Mouse (Mus musculus) limb, embryonic 15.5 days (tissue): ENCODE measurements at regions not wholly inside any gene's neighbourhood (a gene's known extent, or its start where the extent isn't known, plus 50 kb on each side); places are given as distances from the start of the nearest gene placed in this dataset.

Experiments used
- ATAC-seq: fragments of 200-750 bp; cut with Nextera tagmentation; 2 replicates; pipeline ENCODE4 v1.8.0; 2017; ENCODE audit warnings: low read depth, moderate TSS enrichment; ENCODE audit not compliant: insufficient number of reproducible peaks, low FRiP score, low TSS enrichment
- H3K27ac ChIP-seq: fragments of 300-500 bp; sonication (generic); 2 replicates; pipeline ENCODE4 v1.5.1; 2015; ENCODE audit warnings: moderate library complexity, mild to moderate bottlenecking, inconsistent platforms
- H3K27me3 ChIP-seq: fragments of 300-500 bp; sonication (generic); 2 replicates; pipeline ENCODE4 v1.6.1; 2015; ENCODE audit warnings: inconsistent platforms
- H3K36me3 ChIP-seq: fragments of 300-500 bp; sonication (generic); 2 replicates; pipeline ENCODE4 v1.6.1; 2015; ENCODE audit warnings: inconsistent platforms
- H3K4me1 ChIP-seq: fragments of 300-500 bp; sonication (generic); 2 replicates; pipeline ENCODE4 v1.6.1; 2015; ENCODE audit warnings: inconsistent platforms
- H3K4me2 ChIP-seq: fragments of 300-500 bp; sonication (generic); 2 replicates; pipeline ENCODE4 v1.6.1; 2015; ENCODE audit warnings: mild to moderate bottlenecking, inconsistent platforms
- H3K4me3 ChIP-seq: fragments of 300-500 bp; sonication (generic); 2 replicates; pipeline ENCODE4 v1.5.1; 2015; ENCODE audit warnings: mild to moderate bottlenecking, inconsistent platforms
- H3K9ac ChIP-seq: fragments of 300-500 bp; sonication (generic); 2 replicates; pipeline ENCODE4 v1.6.1; 2015; ENCODE audit warnings: inconsistent platforms
- H3K9me3 ChIP-seq: fragments of 300-500 bp; sonication (generic); 2 replicates; pipeline ENCODE4 v1.6.1; 2016; ENCODE audit warnings: inconsistent platforms
- WGBS: fragments of 180-500 bp; shearing (Covaris S2); methylation state at CpG from one replicate; pipeline ENCODE4 v1.1.7; 2015; 5-methylcytosine and 5-hydroxymethylcytosine counted together

DNA sequence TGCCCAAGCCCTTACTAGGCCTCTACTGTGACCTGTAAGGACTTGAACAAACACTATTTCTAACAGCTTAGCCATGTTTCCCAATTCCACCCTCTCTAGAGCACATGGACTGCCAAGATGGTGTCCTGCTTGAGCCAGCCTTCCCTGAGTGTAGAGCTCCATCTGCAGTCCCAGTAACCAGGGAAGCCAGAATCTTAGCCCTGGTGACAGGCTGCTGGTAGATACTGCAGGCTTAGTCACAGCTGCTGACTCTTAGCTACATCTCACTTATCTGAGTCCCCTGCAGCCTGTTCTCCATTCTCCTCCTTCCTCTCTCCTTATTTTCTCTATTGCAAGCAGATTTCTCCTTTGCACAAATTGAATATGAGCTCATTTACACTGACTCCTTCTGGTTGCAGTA is 101.5 kb upstream of the Foxa2 start:
- Histone ChIP-seq H3K4me3 (no peak overlapping the region), H3K4me2 (no peak overlapping the region), H3K9me3 (no peaks in the 10 kb centered on the region), H3K36me3 (no peaks in the 10 kb centered on the region), H3K4me1 (no peaks in the 10 kb centered on the region), H3K27ac (no peak overlapping the region), H3K9ac (no peak overlapping the region), H3K27me3 (no peaks in the 10 kb centered on the region)
- ATAC-seq: no peak

DNA sequence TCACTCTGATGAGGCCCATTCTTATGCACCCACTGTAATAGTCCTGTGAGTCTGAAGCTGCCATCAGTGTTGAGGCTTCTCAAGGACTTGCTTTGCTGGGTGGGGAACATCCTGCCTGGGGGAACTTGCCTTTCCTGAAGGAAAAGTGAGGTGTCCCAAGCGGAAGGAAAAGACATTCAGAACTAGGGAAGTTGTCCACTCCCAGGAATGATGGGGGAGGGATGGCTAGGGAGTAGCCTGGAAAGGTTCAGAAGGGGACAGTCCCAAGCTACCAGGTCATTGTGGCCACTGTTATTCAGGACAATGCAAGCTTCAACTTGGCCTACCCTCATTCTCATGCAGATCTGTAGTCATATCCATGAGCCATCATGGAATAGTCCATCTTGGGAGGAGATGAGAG is 102.7 kb upstream of the Foxa2 start:
- WGBS: 89% methylated on average over 1 of the region's 1 CpGs
- no peaks in the 10 kb centered on the region for H3K9me3 ChIP-seq
- H3K4me2 ChIP-seq: no peak overlapping the region
- H3K9ac ChIP-seq: no peak overlapping the region
- H3K4me1 ChIP-seq: no peaks in the 10 kb centered on the region
- no peaks in the 10 kb centered on the region for H3K36me3 ChIP-seq
- H3K27me3 ChIP-seq: no peaks in the 10 kb centered on the region
- H3K27ac ChIP-seq: no peak overlapping the region
- ATAC-seq: no peak
- no peak overlapping the region for H3K4me3 ChIP-seq

DNA sequence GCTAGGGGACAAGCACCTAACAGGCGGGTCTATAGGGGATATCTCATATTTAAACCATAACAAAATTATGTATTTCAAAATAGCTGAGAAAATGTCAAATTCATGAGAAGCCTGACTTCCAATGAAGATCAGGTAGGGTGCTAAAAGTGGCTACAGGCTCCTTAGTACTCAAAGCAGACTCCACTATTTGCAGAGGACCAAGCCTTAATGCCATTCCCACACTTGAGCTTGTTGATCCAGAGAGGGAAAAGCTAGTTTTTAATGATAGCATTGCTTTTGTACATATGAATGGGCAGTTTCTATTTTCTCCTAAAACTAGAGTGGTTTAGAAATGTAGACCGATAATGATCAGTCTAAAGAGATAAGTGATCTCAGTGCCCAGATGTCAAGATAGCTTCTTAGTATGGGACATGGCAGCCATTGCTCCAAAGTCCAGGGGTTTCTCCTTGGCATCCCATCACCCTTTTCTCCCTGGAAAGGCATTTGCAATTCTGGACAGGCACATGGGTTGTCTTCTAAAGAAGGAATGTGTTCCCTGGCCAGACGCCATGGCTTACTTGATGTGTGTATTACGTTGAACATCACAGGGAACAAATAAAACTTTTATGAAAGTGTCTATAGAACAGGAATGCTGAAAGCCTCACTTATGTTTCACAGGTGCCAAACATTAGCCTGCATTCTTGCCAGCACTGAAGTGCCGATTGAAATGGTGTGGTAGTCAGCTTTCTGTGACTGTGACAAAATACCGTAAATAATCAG is 106.9 kb upstream of the Foxa2 start:
- WGBS: 59% methylated on average over 6 of the region's 6 CpGs
- Histone ChIP-seq H3K4me2 (no peak overlapping the region), H3K27ac (no peak overlapping the region), H3K4me1 (no peaks in the 10 kb centered on the region), H3K9ac (no peak overlapping the region), H3K36me3 (no peaks in the 10 kb centered on the region), H3K27me3 (no peaks in the 10 kb centered on the region), H3K9me3 (no peaks in the 10 kb centered on the region), H3K4me3 (no peak overlapping the region)
- ATAC-seq: no peak

DNA sequence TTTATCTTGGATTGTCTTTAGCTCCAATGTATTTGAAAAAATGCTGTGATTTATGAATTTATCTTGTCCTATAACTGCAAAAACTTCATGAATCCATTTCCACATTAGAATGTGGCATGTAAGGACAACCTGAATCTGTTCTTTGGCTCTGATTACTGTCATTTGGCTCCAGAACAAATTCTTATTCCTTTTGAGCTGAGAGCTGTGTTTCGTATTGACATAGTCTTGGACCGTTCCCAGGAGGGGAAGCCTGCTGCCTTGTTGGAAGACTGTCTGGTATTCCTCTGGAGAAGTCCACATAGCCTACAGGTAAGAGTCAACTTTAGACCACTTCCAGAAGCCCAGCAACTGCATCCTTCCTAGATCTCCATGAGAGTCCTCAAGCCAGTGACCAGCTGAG is 109.4 kb upstream of the Foxa2 start:
- Histone ChIP-seq H3K36me3 (no peaks in the 10 kb centered on the region), H3K4me2 (no peak overlapping the region), H3K27ac (no peak overlapping the region), H3K27me3 (no peaks in the 10 kb centered on the region), H3K4me3 (no peak overlapping the region), H3K9me3 (no peaks in the 10 kb centered on the region), H3K9ac (no peak overlapping the region), H3K4me1 (no peaks in the 10 kb centered on the region)
- ATAC-seq: no peak
- 79% methylated on average over 2 of the region's 2 CpGs for WGBS

DNA sequence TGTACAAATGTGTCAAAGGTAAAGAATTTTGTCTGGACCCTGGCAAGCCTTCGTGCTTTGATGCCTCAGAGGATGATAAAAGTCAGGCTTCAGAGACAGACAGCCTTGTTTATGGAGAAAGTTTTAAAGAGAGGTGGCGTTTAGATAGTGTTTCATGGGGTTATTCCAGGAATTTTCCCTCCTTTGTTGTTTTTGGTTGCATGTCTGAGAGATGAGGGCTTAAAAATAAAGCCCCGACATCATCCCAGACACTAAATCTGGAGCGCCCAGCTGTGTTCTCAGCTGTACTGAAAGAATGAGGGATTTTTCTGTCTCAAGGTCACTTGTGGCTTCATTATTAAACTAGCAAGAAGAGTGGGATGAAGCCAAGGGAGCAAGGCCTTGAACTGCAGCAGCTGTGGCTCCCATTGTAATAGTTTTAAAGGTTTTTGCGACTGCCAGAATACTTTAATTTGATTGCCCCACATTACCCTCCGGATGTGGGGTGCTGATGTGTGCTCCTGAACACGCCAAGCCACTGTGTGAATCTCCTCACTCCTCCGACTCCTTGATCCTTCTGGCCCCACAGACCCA is 112.3 kb upstream of the Foxa2 start:
- 48% methylated on average over 8 of the region's 8 CpGs for WGBS
- H3K9ac ChIP-seq: no peak overlapping the region
- no peaks in the 10 kb centered on the region for H3K27me3 ChIP-seq
- ATAC-seq: no peak
- no peak overlapping the region for H3K4me2 ChIP-seq
- H3K9me3 ChIP-seq: no peaks in the 10 kb centered on the region
- H3K36me3 ChIP-seq: no peaks in the 10 kb centered on the region
- H3K4me3 ChIP-seq: no peak overlapping the region
- no peaks in the 10 kb centered on the region for H3K4me1 ChIP-seq
- H3K27ac ChIP-seq: no peak overlapping the region

DNA sequence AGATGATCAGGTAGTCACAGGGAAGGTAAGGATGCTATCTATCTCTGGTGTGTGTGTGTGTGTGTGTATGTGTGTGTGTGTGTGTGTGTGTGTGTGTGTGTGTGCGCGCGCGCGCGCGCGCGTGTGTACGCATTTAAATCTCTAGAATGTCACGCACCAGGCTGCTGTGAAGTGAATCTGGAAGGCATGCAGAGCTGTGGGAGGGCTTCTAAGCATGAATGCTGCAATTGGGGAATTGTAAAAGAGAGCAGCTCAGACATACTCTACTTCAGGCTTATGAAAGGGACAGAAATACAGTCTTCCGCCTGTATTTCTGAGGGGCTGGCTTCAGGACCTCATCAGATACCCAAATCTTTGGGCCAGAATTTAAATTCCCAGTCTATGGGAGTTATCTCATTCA is 114.2 kb upstream of the Foxa2 start:
- Histone ChIP-seq H3K4me2 (no peak overlapping the region), H3K4me1 (no peaks in the 10 kb centered on the region), H3K27me3 (no peaks in the 10 kb centered on the region), H3K36me3 (no peaks in the 10 kb centered on the region), H3K9ac (no peak overlapping the region), H3K4me3 (no peak overlapping the region), H3K9me3 (no peaks in the 10 kb centered on the region), H3K27ac (no peak overlapping the region)
- 93% methylated on average over 12 of the region's 12 CpGs for WGBS
- ATAC-seq: no peak

DNA sequence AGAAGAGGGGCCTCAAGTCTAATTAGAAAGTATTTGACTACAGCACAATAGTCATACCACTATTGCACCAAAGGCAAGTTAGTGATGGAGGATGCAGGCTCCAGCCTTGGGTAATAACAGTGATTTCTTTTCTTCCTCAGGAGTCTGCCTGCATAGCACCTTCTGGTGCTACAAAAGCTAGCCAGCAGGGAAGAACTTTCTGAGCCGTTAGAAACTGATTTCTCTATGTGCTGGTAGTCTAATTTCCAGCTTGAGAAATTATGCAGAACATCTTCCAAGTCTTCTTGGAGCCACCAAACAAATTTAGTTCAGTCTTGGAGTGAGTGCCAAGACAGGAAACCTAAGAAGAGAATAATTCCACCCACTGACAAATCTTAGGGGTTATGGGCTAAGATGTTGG is 115.2 kb upstream of the Foxa2 start:
- Histone ChIP-seq H3K4me1 (no peaks in the 10 kb centered on the region), H3K9me3 (no peaks in the 10 kb centered on the region), H3K27me3 (no peaks in the 10 kb centered on the region), H3K36me3 (no peaks in the 10 kb centered on the region), H3K4me2 (no peak overlapping the region), H3K27ac (no peak overlapping the region), H3K4me3 (no peak overlapping the region), H3K9ac (no peak overlapping the region)
- WGBS: 66% methylated on average over 1 of the region's 1 CpGs
- no peak for ATAC-seq

DNA sequence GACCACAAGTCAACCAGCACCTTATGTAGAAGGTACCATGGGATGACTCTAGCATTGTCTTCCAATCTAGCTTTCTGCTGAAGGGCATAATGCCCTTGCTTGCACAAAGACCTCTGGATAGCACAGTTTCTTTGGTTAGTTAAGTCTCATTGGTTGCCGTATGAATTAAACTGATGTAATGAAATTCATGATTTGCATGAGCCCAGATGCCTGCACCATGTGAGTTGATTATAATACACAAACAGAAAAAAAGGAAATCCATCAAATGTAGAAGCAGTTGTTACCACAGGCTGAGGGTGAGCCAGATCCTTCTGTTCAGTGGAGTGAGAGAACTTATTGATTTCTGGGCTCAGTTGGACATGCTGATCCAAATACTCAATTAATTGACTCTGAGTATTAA is 115.8 kb upstream of the Foxa2 start:
- no peaks in the 10 kb centered on the region for H3K9me3 ChIP-seq
- no peak overlapping the region for H3K4me2 ChIP-seq
- 95% methylated on average over 1 of the region's 1 CpGs for WGBS
- no peak overlapping the region for H3K27ac ChIP-seq
- no peak for ATAC-seq
- H3K9ac ChIP-seq: no peak overlapping the region
- H3K36me3 ChIP-seq: no peaks in the 10 kb centered on the region
- H3K27me3 ChIP-seq: no peaks in the 10 kb centered on the region
- no peaks in the 10 kb centered on the region for H3K4me1 ChIP-seq
- H3K4me3 ChIP-seq: no peak overlapping the region

DNA sequence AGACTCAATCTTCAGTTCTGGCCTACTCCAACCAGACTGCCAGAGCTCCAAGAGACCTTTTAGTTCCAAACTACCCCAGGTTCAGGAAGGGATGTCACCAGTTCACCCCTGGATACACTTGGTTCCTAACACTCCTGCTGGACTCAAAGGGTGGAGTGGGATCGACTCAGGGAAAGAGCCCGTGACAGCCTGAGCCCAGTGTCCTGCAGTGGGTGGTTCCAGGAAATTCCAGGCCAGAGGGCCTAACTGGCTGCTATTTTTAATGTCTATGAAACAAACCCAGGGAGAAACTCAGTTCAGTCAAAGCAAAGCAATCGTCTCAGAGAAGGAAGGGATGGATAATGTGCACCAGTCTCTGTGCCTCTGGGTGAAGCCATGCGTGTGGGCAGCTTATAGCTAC is 124.3 kb upstream of the Foxa2 start:
- H3K27me3 ChIP-seq: no peaks in the 10 kb centered on the region
- no peak overlapping the region for H3K9ac ChIP-seq
- no peak for ATAC-seq
- 67% methylated on average over 4 of the region's 4 CpGs for WGBS
- no peak overlapping the region for H3K4me2 ChIP-seq
- peaks cover 4% of the 10 kb centered on the region; the same call in 1 of the 2 replicates for H3K4me1 ChIP-seq
- no peak overlapping the region for H3K4me3 ChIP-seq
- H3K9me3 ChIP-seq: no peaks in the 10 kb centered on the region
- no peaks in the 10 kb centered on the region for H3K36me3 ChIP-seq
- peak overlapping the region; percentile 61 for H3K27ac ChIP-seq

DNA sequence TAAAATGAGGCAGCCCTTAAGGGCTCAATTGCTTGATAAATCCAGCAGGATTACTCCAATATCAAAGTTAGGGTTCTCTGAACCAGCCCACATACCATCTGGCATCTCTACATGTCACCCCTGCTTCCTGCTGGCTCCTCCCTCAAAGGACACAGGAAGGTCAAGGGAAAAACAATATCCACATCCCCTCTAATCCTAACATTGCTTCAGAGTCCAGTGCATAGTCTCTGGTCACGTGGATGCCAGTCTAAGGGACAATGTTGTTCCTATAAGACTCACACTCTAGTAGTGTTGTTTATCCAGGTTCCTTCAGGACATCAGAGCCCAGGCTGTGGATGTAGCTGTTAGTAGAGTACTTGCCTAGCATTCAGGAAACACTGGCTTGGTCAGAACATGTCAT is 124.9 kb upstream of the Foxa2 start:
- 54% methylated on average over 1 of the region's 1 CpGs for WGBS
- H3K27ac ChIP-seq: peak overlapping the region; percentile 61

DNA sequence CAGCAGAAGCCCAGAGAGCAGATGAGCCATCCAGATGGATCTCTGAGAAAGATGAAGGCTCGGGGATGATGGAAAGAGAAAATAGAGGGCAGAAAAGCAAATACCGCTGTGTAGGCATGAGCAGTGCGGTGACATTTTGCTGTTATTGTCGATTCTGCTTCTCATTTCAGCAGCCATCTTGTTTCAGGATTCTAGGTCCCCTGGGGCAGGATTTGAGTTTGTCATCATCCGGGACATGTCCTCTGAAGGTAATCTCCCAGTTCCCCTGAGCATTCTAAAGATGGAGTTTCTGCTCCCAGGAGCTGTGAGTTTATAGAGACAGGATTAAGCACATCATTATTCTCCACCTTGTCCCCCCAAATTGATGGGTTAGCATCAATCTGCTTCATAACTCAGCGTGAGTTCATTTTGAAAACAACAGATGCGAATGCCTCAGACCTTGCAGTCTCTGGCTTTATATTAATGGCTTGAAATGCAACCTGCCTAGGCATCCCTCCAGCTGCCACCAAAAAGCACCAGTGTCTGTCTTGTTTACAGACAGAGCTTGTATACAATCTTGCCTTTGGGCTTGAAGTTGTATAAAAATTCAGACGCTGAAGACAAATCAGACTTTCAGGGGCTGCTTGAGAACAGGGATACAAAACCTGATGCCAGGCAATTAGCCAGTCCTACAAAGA is 128.6 kb upstream of the Foxa2 start:
- 76% methylated on average over 8 of the region's 8 CpGs for WGBS
- Histone ChIP-seq H3K4me1 (peaks cover 8% of the 10 kb centered on the region; the same call in 1 of the 2 replicates), H3K4me3 (no peak overlapping the region), H3K4me2 (no peak overlapping the region), H3K9ac (no peak overlapping the region), H3K9me3 (no peaks in the 10 kb centered on the region), H3K27ac (no peak overlapping the region), H3K36me3 (no peaks in the 10 kb centered on the region), H3K27me3 (no peaks in the 10 kb centered on the region)
- ATAC-seq: no peak

More for the DNA sequence above, 124.9 kb upstream of the Foxa2 start:
- ATAC-seq: no peak
- Histone ChIP-seq H3K9ac (no peak overlapping the region), H3K4me2 (no peak overlapping the region), H3K36me3 (no peaks in the 10 kb centered on the region), H3K4me1 (peaks cover 8% of the 10 kb centered on the region; the same call in 1 of the 2 replicates), H3K9me3 (no peaks in the 10 kb centered on the region), H3K4me3 (no peak overlapping the region), H3K27me3 (no peaks in the 10 kb centered on the region)

DNA sequence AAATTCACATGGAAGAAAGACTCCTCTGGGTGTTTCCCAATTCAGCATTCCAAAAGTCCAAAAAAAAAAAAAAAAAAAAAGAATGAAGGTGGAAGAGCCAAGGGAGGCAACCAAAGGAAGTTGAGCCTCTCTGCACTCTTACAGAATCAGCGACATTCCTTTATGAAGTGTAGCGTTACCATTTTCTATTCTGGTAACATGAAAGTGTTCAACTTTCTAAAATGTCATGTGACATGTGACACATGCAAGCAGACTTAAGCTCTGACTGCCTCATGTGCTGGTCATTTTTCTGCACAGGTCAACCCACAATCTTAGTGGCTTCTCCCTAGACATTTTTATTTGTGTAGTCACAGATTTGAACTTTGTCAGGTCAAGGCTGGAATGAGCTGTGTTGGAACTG is 133.5 kb upstream of the Foxa2 start:
- Histone ChIP-seq H3K36me3 (no peaks in the 10 kb centered on the region), H3K4me1 (peaks cover 9% of the 10 kb centered on the region; the same call in 1 of the 2 replicates), H3K9ac (no peak overlapping the region), H3K9me3 (no peaks in the 10 kb centered on the region), H3K27me3 (no peaks in the 10 kb centered on the region), H3K27ac (no peak overlapping the region), H3K4me2 (no peak overlapping the region), H3K4me3 (no peak overlapping the region)
- no peak for ATAC-seq
- 80% methylated on average over 2 of the region's 2 CpGs for WGBS
